Mouse (Mus musculus) heart, embryonic 12.5 days (tissue): Measurements from ENCODE around the gene Calr3. TPM values are rescaled to one million over a fixed set of nuclear protein-coding genes. Genes with fewer than 3 reads are reported as not detected.

Source experiments
- ATAC-seq: fragments of 200-750 bp; cut with Nextera tagmentation; 2 replicates; pipeline ENCODE4 v1.8.0; 2017; ENCODE audit warnings: moderate TSS enrichment, moderate library complexity; ENCODE audit not compliant: insufficient number of reproducible peaks, low FRiP score
- H3K27ac ChIP-seq: fragments of 300-500 bp; sonication (generic); 2 replicates; pipeline ENCODE4 v1.5.1; 2016; ENCODE audit warnings: mild to moderate bottlenecking, moderate library complexity; ENCODE audit not compliant: poor library complexity, severe bottlenecking
- H3K27me3 ChIP-seq: fragments of 300-500 bp; sonication (generic); replicated peaks from 2 replicates; pipeline ENCODE4 v1.6.1; 2016; ENCODE audit warnings: mild to moderate bottlenecking, moderate library complexity
- H3K36me3 ChIP-seq: fragments of 300-500 bp; sonication (generic); 2 replicates; pipeline ENCODE4 v1.6.1; 2016; ENCODE audit warnings: mild to moderate bottlenecking, moderate library complexity
- H3K4me1 ChIP-seq: fragments of 300-500 bp; sonication (generic); replicated peaks from 2 replicates; pipeline ENCODE4 v1.6.1; 2016; ENCODE audit warnings: mild to moderate bottlenecking
- H3K4me2 ChIP-seq: fragments of 300-500 bp; sonication (generic); 2 replicates; pipeline ENCODE4 v1.6.1; 2016; ENCODE audit warnings: mild to moderate bottlenecking, moderate library complexity
- H3K4me3 ChIP-seq: fragments of 300-500 bp; sonication (generic); 2 replicates; pipeline ENCODE4 v1.5.1; 2016; ENCODE audit warnings: mild to moderate bottlenecking
- H3K9ac ChIP-seq: fragments of 300-500 bp; sonication (generic); 2 replicates; pipeline ENCODE4 v1.6.1; 2016; ENCODE audit warnings: mild to moderate bottlenecking, moderate library complexity
- H3K9me3 ChIP-seq: fragments of 300-500 bp; sonication (generic); replicated peaks from 2 replicates; pipeline ENCODE4 v1.6.1; 2016; ENCODE audit warnings: mild to moderate bottlenecking, moderate library complexity
- WGBS: fragments of 180-500 bp; shearing (Covaris S2); methylation state at CpG from one replicate; pipeline ENCODE4 v1.1.7; 2016; 5-methylcytosine and 5-hydroxymethylcytosine counted together
- polyA plus RNA-seq: library from polyadenylated mRNA; unstranded; fragments of >200 nt; fragmentation: Nextera tagmentation; extraction: Ambion mirVana; gene quantifications from 2 replicates; pipeline ENCODE4 v1.2.1, GENCODE M21; 2016

The Calr3 gene
- polyA plus RNA-seq, 1 experiment from 2014 or later = 0.78 TPM

- H3K4me2 ChIP-seq = no peak overlapping the region
- H3K27ac ChIP-seq = no peak overlapping the region
- no peak overlapping the region for H3K4me3 ChIP-seq
- H3K9me3 ChIP-seq = no peaks in the 10 kb centered on the region
- H3K36me3 ChIP-seq = peaks cover 90% of the 10 kb centered on the region
- 92% methylated on average over 2 of the region's 2 CpGs for WGBS
- H3K9ac ChIP-seq = no peak overlapping the region
- ATAC-seq = no peak
- H3K27me3 ChIP-seq = no peaks in the 10 kb centered on the region
- peaks cover 9% of the 10 kb centered on the region for H3K4me1 ChIP-seq
Measured at GRCm38 (mm10) chr8:72469243-72469642, 25.6 kb upstream of the Calr3 start.

GRCm38 (mm10) chr8:72464211-72464610 lies 20.5 kb upstream of the Calr3 start:
- Histone ChIP-seq H3K36me3 (peaks cover 98% of the 10 kb centered on the region), H3K4me2 (no peak overlapping the region), H3K4me1 (no peaks in the 10 kb centered on the region), H3K27ac (no peak overlapping the region), H3K9me3 (no peaks in the 10 kb centered on the region), H3K4me3 (no peak overlapping the region), H3K27me3 (no peaks in the 10 kb centered on the region), H3K9ac (no peak overlapping the region)
- no peak for ATAC-seq
- WGBS = 94% methylated on average over 10 of the region's 10 CpGs

GRCm38 (mm10) chr8:72459881-72460533 lies 16.3 kb upstream of the Calr3 start:
- Histone ChIP-seq H3K9ac (no peak overlapping the region), H3K9me3 (no peaks in the 10 kb centered on the region), H3K4me3 (no peak overlapping the region), H3K27ac (no peak overlapping the region), H3K27me3 (no peaks in the 10 kb centered on the region), H3K36me3 (peaks cover 72% of the 10 kb centered on the region), H3K4me1 (0 out of 2 replicates have a peak, but pooled peaks cover 3% of the 10 kb centered on the region), H3K4me2 (no peak overlapping the region)
- whole genome bisulfite sequencing = 89% methylated on average over 4 of the region's 4 CpGs
- ATAC-seq = no peak

- no peak overlapping the region for H3K27ac ChIP-seq
- peaks cover 6% of the 10 kb centered on the region for H3K9me3 ChIP-seq
- peaks cover 71% of the 10 kb centered on the region for H3K36me3 ChIP-seq
- 78% methylated on average over 6 of the region's 6 CpGs for WGBS
- no peak overlapping the region for H3K4me2 ChIP-seq
- no peak for ATAC-seq
- no peak overlapping the region for H3K9ac ChIP-seq
- 0 out of 2 replicates have a peak, but pooled peaks cover 5% of the 10 kb centered on the region for H3K4me1 ChIP-seq
- H3K27me3 ChIP-seq = no peaks in the 10 kb centered on the region
- H3K4me3 ChIP-seq = no peak overlapping the region
Measured at GRCm38 (mm10) chr8:72458457-72458856, 14.8 kb upstream of the Calr3 start.

- H3K27me3 ChIP-seq = no peaks in the 10 kb centered on the region
- no peak overlapping the region for H3K9ac ChIP-seq
- no peak overlapping the region for H3K27ac ChIP-seq
- peaks cover 6% of the 10 kb centered on the region for H3K9me3 ChIP-seq
- H3K4me2 ChIP-seq = no peak overlapping the region
- H3K4me1 ChIP-seq = 0 out of 2 replicates have a peak, but pooled peaks cover 5% of the 10 kb centered on the region
- WGBS = 80% methylated on average over 3 of the region's 3 CpGs
- ATAC-seq = no peak
- peaks cover 71% of the 10 kb centered on the region for H3K36me3 ChIP-seq
- no peak overlapping the region for H3K4me3 ChIP-seq
Measured at GRCm38 (mm10) chr8:72457806-72458205, 14.1 kb upstream of the Calr3 start.

GRCm38 (mm10) chr8:72455317-72455716 lies 11.6 kb upstream of the Calr3 start:
- Histone ChIP-seq H3K4me3 (no peak overlapping the region), H3K36me3 (peaks cover 68% of the 10 kb centered on the region), H3K4me1 (0 out of 2 replicates have a peak, but pooled peaks cover 5% of the 10 kb centered on the region), H3K27me3 (no peaks in the 10 kb centered on the region), H3K4me2 (no peak overlapping the region), H3K9ac (no peak overlapping the region), H3K27ac (no peak overlapping the region), H3K9me3 (peaks cover 6% of the 10 kb centered on the region)
- no peak for ATAC-seq
- WGBS = 58% methylated on average over 4 of the region's 4 CpGs

- ATAC-seq = no peak
- H3K36me3 ChIP-seq = peaks cover 69% of the 10 kb centered on the region
Measured at GRCm38 (mm10) chr8:72453904-72454303, 10.2 kb upstream of the Calr3 start.

GRCm38 (mm10) chr8:72451516-72451915 lies 7.8 kb upstream of the Calr3 start:
- peaks cover 6% of the 10 kb centered on the region for H3K9me3 ChIP-seq
- H3K4me2 ChIP-seq = no peak overlapping the region
- WGBS = 69% methylated on average over 8 of the region's 8 CpGs
- 0 out of 2 replicates have a peak, but pooled peaks cover 5% of the 10 kb centered on the region for H3K4me1 ChIP-seq
- no peak overlapping the region for H3K9ac ChIP-seq
- ATAC-seq = no peak
- no peak overlapping the region for H3K4me3 ChIP-seq
- no peaks in the 10 kb centered on the region for H3K27me3 ChIP-seq
- H3K36me3 ChIP-seq = peaks cover 74% of the 10 kb centered on the region
- no peak overlapping the region for H3K27ac ChIP-seq

More at GRCm38 (mm10) chr8:72453904-72454303, 10.2 kb upstream of the Calr3 start:
- H3K4me2 ChIP-seq = no peak overlapping the region
- no peak overlapping the region for H3K4me3 ChIP-seq
- no peak overlapping the region for H3K9ac ChIP-seq
- H3K4me1 ChIP-seq = 0 out of 2 replicates have a peak, but pooled peaks cover 5% of the 10 kb centered on the region
- H3K27me3 ChIP-seq = no peaks in the 10 kb centered on the region
- no peak overlapping the region for H3K27ac ChIP-seq
- H3K9me3 ChIP-seq = peaks cover 6% of the 10 kb centered on the region
- 94% methylated on average over 2 of the region's 2 CpGs for WGBS

GRCm38 (mm10) chr8:72445071-72445470 lies 1.4 kb upstream of the Calr3 start:
- Histone ChIP-seq H3K9me3 (no peaks in the 10 kb centered on the region), H3K9ac (no peak overlapping the region), H3K27me3 (no peaks in the 10 kb centered on the region), H3K4me2 (no peak overlapping the region), H3K4me1 (no peaks in the 10 kb centered on the region), H3K27ac (no peak overlapping the region), H3K4me3 (no peak overlapping the region), H3K36me3 (peaks cover 31% of the 10 kb centered on the region)
- ATAC-seq = no peak
- 93% methylated on average over 6 of the region's 6 CpGs for WGBS

DNA sequence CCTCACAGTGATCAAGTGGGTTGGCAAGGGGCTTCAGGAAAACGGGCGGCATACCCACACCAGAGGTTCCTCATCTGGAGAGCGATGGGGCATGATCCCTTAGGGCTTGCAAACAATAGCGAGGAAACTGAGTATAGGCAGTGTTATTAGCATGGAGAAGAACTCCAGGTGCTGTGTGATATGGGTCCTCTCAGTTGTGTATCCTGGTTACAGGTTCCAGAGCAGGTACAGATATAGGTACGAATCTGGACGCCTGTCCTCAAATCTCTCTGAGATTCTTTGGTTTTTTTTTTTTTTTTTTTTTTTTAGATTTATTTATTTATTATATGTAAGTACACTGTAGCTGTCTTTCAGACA lies 302 bp upstream of the Calr3 start:
- Histone ChIP-seq H3K36me3 (peaks cover 20% of the 10 kb centered on the region), H3K27me3 (no peaks in the 10 kb centered on the region), H3K4me2 (peak overlapping the region; percentile 70), H3K9me3 (no peaks in the 10 kb centered on the region), H3K4me1 (no peaks in the 10 kb centered on the region), H3K27ac (no peak overlapping the region; the same call in 1 of the 2 replicates), H3K4me3 (peak overlapping the region; percentile 54), H3K9ac (peak overlapping the region; percentile 75)
- 42% methylated on average over 6 of the region's 6 CpGs for whole genome bisulfite sequencing
- peak; percentile 30 for ATAC-seq

- no peak overlapping the region for H3K4me3 ChIP-seq
- no peaks in the 10 kb centered on the region for H3K9me3 ChIP-seq
- no peaks in the 10 kb centered on the region for H3K27me3 ChIP-seq
- ATAC-seq = no peak
- WGBS = 71% methylated on average over 8 of the region's 8 CpGs
- H3K27ac ChIP-seq = no peak overlapping the region
- H3K9ac ChIP-seq = no peak overlapping the region
- H3K4me2 ChIP-seq = no peak overlapping the region
- H3K36me3 ChIP-seq = no peaks in the 10 kb centered on the region
- peaks cover 9% of the 10 kb centered on the region for H3K4me1 ChIP-seq
Measured at GRCm38 (mm10) chr8:72438248-72439015, 5.2 kb downstream of the Calr3 start.
